Mouse (Mus musculus): ENCODE data around the gene Tprgl. TPM values are rescaled to one million over a fixed set of nuclear protein-coding genes. Genes with fewer than 3 reads are reported as not detected.

Gene Tprgl
- total RNA-seq (2021): 100 to 1,000 TPM; 155 to 172 TPM
- long read RNA-seq, experiment 1, transcript Tprgl-201 (4 exons, 1,724 nt): major isoform, 279 of 298 reads
- long read RNA-seq, experiment 1, transcript Tprgl-203 (2 exons, 947 nt): minor isoform, 6 of 298 reads
- long read RNA-seq, experiment 1, partial matches to known transcripts: 1 of 298 reads
- long read RNA-seq, experiment 1, other reads (novel, unspliced or antisense): 11 of 298 reads
- long read RNA-seq, experiment 2, transcript Tprgl-201 (4 exons, 1,724 nt): major isoform, 370 of 408 reads
- long read RNA-seq, experiment 2, partial matches to known transcripts: 5 of 408 reads
- long read RNA-seq, experiment 2, other reads (novel, unspliced or antisense): 26 of 408 reads

GRCm38 (mm10) chr4:154160538-154161390, at the start of gene Tprgl:
TSS of gene Tprgl (minus strand) at chr4:154160666.
- DNase-seq (ENCODE audit: low spot score in 2 of 2): peak; percentile 94 to 96

- DNase-seq (ENCODE audit: low spot score in 2 of 2): no peak
Measured at GRCm38 (mm10) chr4:154209825-154210224, 49.4 kb upstream of the Tprgl start.

DNA sequence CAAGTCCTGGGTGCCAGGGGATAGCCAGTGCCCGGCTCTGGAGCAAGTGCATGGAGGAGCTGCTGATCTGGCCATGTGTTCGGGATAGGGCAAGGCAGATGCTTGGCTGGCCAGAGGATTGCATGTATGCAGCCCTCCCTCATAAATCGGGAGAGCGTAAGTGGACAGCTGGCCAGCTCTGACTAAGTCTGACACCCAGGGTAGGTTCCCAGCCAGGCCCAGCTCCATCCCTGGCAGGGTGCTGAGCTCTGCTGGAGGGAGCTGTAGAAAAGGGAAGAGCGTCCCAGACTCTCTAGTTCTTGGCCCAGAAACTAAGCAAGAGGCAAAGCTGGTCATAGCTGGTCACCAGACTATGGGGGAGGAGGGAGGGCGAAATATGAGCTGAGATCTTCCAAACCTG, 48.6 kb upstream of the Tprgl start:
- no peak for DNase-seq (ENCODE audit: low spot score in 2 of 2)

- DNase-seq (ENCODE audit: low spot score in 2 of 2): peak; percentile 53 to 63
Measured at GRCm38 (mm10) chr4:154207261-154207660, 46.8 kb upstream of the Tprgl start.

DNA sequence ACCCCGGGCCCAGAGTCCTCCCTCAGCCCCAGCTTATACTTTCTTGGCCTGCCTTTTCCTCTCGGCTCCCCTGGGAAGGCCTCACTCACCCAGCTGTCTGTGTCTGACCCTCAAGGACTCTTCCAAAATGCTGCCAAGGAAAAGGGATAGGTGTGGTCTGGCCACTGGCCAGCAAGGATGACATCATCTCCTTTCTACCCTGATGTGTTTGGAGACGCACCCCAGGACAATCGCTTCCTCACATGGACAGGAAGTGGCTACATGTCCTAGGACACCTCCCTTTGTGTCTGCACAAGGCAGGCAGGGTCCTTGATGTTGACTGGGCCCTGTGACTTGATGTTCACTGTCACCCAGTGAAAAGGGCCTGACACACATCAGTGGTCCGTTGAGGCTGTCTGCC, 44.9 kb upstream of the Tprgl start:
- DNase-seq (ENCODE audit: low spot score in 2 of 2): peak; percentile 12 to 59

GRCm38 (mm10) chr4:154204532-154204931, 44.1 kb upstream of the Tprgl start:
- no peak for DNase-seq (ENCODE audit: low spot score in 2 of 2)

GRCm38 (mm10) chr4:154201511-154201910, 41.0 kb upstream of the Tprgl start:
- DNase-seq (ENCODE audit: low spot score in 2 of 2): no peak

DNA sequence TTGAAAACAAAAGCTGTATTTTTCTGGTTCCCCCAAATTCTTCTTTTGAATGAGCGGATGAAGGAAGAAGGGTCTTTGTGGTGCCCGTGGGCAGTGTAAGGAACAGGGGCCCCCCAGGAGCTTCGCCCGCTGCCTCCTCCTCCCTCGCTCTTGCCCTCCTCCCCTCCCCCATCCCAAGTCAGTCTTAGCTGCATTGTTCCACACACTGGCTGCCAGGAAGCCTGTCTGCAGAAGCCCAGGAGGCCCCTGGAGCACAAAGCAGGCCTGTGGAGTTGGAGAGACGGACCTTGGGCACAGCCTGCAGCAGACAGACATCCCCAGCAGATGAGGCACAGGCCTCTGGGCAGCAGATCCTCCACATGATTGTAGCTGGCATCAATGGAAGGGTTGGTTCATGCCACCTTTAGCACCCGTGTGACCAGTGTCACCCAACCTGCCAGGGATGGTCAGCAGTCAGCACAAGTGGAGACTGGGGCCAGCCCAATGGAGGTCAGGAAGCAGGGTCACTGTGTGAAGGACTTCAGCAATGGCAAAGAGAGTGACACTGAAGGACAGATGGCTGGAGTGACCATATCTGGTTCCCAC, 38.0 kb upstream of the Tprgl start:
- DNase-seq (ENCODE audit: low spot score in 2 of 2): no peak

GRCm38 (mm10) chr4:154197961-154198360, 37.5 kb upstream of the Tprgl start:
- DNase-seq (ENCODE audit: low spot score in 2 of 2): no peak

DNA sequence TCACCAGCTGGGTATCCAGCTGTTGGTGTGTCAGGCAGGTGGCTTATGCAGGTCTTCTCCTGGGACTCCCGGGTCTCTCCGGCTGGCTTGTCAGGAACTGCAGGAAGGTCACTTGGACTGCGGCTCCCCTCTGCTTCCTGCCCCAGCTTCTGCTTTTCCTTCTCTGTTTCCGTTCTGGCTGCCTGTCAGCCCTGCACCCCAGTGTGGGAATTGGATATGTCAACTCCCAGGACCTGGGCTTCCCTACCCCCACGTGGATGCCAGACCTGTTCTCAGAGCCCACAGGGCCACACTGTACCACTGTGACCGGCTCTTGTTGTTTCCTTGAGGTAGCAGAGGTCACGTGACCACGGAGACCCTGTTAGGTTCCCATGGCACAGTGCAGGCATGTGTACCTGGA, 28.5 kb upstream of the Tprgl start:
- no peak for DNase-seq (ENCODE audit: low spot score in 2 of 2)

GRCm38 (mm10) chr4:154186002-154186537, 25.6 kb upstream of the Tprgl start:
- DNase-seq (ENCODE audit: low spot score in 2 of 2): no peak

- DNase-seq (ENCODE audit: low spot score in 2 of 2): no peak
Measured at GRCm38 (mm10) chr4:154185001-154185400, 24.5 kb upstream of the Tprgl start.

DNA sequence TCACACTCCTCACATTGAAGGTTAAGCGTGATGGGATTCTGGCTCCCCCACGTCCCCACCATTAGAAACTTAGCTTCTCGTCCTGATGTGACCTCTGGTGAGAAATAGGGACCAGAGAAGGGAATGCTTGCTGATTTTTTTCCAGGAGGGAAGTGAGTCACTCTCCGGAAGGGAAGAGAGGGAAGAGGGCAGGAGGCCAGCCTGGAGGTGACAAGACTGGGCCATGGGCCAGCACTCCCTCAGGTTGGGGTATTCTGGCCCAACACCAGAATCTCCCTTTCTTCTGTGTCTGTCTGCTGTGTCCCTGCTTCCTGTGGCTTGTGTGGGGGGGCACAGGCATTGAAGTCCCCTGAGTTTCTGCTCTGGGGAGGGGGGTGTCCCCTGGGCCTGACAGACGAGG, 23.1 kb upstream of the Tprgl start:
- DNase-seq (ENCODE audit: low spot score in 2 of 2): no peak

GRCm38 (mm10) chr4:154181001-154181400, 20.5 kb upstream of the Tprgl start:
- no peak for DNase-seq (ENCODE audit: low spot score in 2 of 2)

- DNase-seq (ENCODE audit: low spot score in 2 of 2): no peak
Measured at GRCm38 (mm10) chr4:154177257-154177656, 16.8 kb upstream of the Tprgl start.

DNA sequence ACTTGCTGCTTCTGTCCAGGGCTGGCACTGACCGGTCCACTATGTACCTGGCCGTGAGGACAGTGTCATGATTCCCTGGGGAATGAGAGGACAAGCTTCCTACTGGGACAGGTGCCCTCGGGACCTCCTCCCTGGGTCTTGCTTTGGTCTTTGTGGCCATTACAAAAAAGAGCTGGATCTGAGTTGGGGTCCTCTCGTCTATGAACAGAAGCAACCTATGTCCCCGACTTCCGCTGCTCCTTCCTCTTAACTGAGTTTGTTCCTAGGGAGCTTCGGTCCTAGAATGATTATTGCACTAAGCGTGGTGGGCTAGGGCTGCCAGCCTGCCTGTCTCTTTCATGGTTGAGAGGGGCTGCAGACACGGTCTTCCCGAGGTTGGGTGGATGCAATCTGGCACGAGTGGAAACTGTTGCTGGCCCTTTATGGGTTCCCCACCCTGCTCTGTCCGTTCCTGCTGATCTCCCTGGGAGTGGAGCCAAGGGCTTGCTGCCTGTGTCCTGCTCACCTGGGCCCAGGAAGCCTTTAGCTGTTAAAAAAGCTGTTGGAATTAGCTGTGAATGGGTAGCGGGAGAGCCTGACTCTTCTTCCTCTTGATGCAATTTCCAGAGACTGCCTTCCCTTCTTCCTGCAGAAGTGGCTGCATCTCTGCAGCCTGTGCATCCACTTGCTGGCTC, 11.6 kb upstream of the Tprgl start:
- no peak for DNase-seq (ENCODE audit: low spot score in 2 of 2)

DNA sequence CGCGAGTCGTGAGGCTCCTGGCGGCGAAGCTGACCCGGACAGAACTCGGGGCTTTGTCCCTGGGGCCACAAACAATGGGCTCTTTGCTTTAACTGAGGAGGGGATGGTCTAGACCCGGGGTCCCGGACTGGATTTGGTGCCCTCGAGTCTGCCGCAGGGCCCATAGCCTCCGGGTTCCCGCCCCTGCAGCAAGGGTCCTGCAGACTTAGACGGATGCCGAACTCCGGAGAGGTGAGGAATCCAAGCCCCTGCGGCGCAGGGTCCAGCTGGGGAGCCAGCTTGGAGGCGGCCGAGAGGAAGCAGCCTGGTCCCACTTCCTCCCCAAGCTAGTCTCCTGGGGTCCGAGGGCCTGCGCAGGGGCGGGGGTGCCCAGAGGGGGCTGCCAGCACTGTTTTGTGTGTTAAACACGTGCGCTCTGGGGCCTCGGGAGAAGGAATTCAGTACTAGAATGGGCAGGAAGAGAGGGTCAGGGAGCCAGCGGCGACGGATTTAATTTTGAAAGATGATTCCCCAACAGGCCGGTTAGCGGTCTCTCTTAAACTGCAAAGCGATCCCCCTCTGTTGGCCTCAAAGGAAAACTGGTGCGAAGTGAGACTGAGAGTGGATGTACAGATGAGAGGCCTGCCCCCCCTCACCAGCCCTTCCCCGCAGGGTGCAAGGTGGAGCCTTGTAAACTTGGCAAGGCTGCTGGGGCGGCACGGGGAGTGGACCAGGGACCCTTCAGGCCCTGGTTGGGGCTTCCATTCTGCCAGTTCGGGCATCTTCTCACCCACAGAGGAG, 10.9 kb upstream of the Tprgl start:
- DNase-seq (ENCODE audit: low spot score in 2 of 2): no peak

GRCm38 (mm10) chr4:154170506-154171150, 10.2 kb upstream of the Tprgl start, which contains the start of gene Megf6:
TSS of gene Megf6 (plus strand) at chr4:154170730.
- DNase-seq (ENCODE audit: low spot score in 2 of 2): no peak

GRCm38 (mm10) chr4:154170021-154170420, 9.6 kb upstream of the Tprgl start:
- DNase-seq (ENCODE audit: low spot score in 2 of 2): no peak

DNA sequence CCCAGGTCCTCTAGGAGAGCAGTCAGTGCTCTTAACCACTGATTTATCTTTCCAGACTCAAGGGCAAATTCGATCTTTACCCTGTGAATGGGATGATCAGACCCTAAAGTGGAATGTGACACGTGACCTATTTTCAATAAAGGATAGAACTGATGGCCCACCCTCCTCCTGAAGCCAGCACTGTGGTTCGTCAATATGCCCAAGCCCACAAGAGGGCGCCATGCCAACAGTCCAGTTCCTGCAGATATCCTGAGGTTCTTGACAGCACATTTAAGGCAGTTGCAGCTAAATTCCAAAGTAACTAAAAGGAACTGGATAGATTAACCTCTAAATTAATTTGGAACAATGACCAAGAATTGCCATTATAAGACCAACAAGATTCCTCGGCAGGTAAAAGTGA, 6.6 kb upstream of the Tprgl start:
- peak; percentile 57 to 66 for DNase-seq (ENCODE audit: low spot score in 2 of 2)
